Mouse (Mus musculus) liver, postnatal 0 days (tissue): Measurements from ENCODE around the gene Tmem63b. TPM values are rescaled to one million over a fixed set of nuclear protein-coding genes. Genes with fewer than 3 reads are reported as not detected.

Experiments used
- ATAC-seq: fragments of 200-750 bp; cut with Nextera tagmentation; 2 replicates; pipeline ENCODE4 v1.8.0; 2017; ENCODE audit warnings: mild to moderate bottlenecking, moderate library complexity
- DNase-seq: peaks from one replicate; pipeline ENCODE4 v3.0.0-alpha.2; 2016
- H3K27ac ChIP-seq: fragments of 300-500 bp; sonication (generic); 2 replicates; pipeline ENCODE4 v1.5.1; 2014; ENCODE audit warnings: antibody characterized with exemption, moderate library complexity, mild to moderate bottlenecking, low read depth
- H3K27me3 ChIP-seq: fragments of 300-500 bp; sonication (generic); 2 replicates; pipeline ENCODE4 v1.6.1; 2014; ENCODE audit warnings: low read length, control low read depth, mixed read lengths; ENCODE audit not compliant: insufficient read depth
- H3K36me3 ChIP-seq: fragments of 300-500 bp; sonication (generic); replicated peaks from 2 replicates; pipeline ENCODE4 v1.6.1; 2014; ENCODE audit warnings: mild to moderate bottlenecking, control low read depth, low read length, moderate library complexity, mixed read lengths; ENCODE audit not compliant: insufficient read depth
- H3K4me1 ChIP-seq: fragments of 300-500 bp; sonication (generic); 2 replicates; pipeline ENCODE4 v1.6.1; 2014; ENCODE audit warnings: antibody characterized with exemption, mild to moderate bottlenecking, control low read depth; ENCODE audit not compliant: insufficient read depth
- H3K4me2 ChIP-seq: fragments of 300-500 bp; sonication (generic); 2 replicates; pipeline ENCODE4 v1.6.1; 2014; ENCODE audit warnings: low read depth, mild to moderate bottlenecking, low read length, moderate library complexity, mixed read lengths
- H3K4me3 ChIP-seq: fragments of 300-500 bp; sonication (generic); 2 replicates; pipeline ENCODE4 v1.5.1; 2014; ENCODE audit warnings: low read depth, low read length
- H3K9ac ChIP-seq: fragments of 300-500 bp; sonication (generic); replicated peaks from 2 replicates; pipeline ENCODE4 v1.6.1; 2014; ENCODE audit warnings: mild to moderate bottlenecking, moderate library complexity
- H3K9me3 ChIP-seq: fragments of 300-500 bp; sonication (generic); 2 replicates; pipeline ENCODE4 v1.6.1; 2016; ENCODE audit warnings: mild to moderate bottlenecking, control low read depth, low read length, mixed read lengths
- CTCF ChIP-seq: sonication (generic); IDR thresholded peaks from 2 replicates; pipeline ENCODE4 v1.5.1; 2016; ENCODE audit warnings: antibody characterized with exemption, low read depth
- EP300 ChIP-seq: IDR thresholded peaks from 2 replicates; pipeline ENCODE4 v1.6.1; 2016; ENCODE audit warnings: antibody characterized with exemption, low read depth, mild to moderate bottlenecking
- WGBS: fragments of 180-500 bp; shearing (Covaris S2); extraction: QIAGEN DNeasy Blood & Tissue Kit; methylation state at CpG from one replicate; pipeline ENCODE4 v1.1.7; 2014; ENCODE audit not compliant: insufficient replicate concordance; 5-methylcytosine and 5-hydroxymethylcytosine counted together
- polyA plus RNA-seq: library from polyadenylated mRNA; unstranded; fragments of >200 nt; fragmentation: Nextera tagmentation; extraction: Ambion mirVana; gene quantifications from 2 replicates; pipeline ENCODE4 v1.2.1, GENCODE M21; 2015

Tmem63b gene
- polyA plus RNA-seq, 1 experiment from 2014 or later = 16.9 TPM

DNA sequence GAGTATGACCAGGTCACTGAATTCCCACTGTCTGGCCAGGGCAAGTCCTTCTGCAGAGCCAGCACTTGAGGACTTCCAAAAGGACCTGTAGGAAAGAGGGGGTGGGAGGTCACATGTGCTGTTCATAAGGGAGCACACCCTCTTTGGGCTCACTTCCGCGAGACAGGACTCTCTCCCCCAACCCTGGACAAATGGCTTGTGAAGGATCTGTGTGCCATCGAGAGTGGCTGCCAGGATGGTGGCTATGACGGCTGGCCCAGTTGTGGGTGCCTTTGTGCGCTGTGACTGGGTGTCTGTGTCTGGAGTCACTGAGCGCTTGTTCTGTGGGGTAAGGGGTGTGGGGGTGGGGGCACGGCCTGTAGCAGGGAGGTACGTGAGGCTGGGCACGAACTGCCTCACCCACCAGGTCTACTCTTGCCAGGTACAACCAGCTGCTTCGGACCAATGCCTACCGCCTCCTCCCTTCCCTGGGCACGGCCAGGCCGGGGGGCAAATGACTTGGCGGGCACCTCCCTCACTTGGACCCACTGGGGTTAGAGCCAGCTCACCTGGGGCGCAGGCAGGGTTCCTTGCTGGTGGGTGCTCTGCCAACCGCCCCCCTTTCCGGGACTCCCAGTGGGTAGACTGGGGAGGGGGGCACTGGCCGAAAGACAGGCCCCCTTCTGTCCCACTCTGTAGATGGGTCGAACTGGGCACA, 46.5 kb upstream of the Tmem63b start:
- TF ChIP-seq EP300 (no peak), CTCF (no peak)
- WGBS = 71% methylated on average over 16 of the region's 19 CpGs
- peak overlapping the region; percentile 39; the same call in 1 of the 2 replicates for H3K4me3 ChIP-seq
- no peaks in the 10 kb centered on the region for H3K9me3 ChIP-seq
- H3K27me3 ChIP-seq = peaks cover 15% of the 10 kb centered on the region
- peaks cover 40% of the 10 kb centered on the region for H3K4me1 ChIP-seq
- DNase-seq = no peak
- H3K27ac ChIP-seq = no peak overlapping the region
- ATAC-seq = no peak
- no peaks in the 10 kb centered on the region for H3K36me3 ChIP-seq
- peak overlapping the region; percentile 78 for H3K4me2 ChIP-seq
- peak overlapping the region; percentile 48; the same call in 1 of the 2 replicates for H3K9ac ChIP-seq

DNA sequence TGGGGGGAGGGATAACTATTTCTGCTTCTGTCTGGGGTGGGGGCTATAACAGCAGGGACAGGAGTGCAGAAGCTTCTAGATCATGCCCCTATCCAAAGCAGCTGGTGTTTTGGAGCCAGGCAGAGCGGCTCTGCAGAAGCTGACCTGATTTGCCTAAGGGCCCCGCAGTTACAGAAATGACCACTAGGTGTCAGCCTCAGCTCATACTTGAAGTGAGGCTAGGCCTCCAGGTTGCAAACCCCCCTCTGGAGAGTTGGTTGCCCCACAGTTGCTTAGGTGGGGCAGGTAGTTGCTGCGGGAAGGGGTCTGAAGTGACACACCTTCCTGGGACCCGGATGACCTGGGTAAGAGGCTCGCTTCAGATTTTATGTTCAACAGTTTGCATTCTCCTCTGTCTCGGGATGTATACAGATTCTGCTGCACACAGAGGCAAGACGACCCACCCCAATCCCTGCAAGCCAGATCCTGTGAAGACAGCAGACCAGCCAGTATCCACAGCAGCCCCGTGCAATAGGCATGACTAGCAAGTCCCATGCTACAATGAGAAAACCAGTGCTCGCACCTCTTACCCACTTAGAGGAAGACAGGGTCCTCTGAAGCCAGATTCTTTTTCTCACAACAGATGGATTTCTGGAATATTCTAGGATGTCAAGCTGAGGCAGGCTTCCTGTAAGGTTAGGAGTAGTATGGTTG, 44.6 kb upstream of the Tmem63b start:
- DNase-seq = peak; percentile 88
- 26% methylated on average over 9 of the region's 9 CpGs for WGBS
- ATAC-seq = peak; percentile 41

GRCm38 (mm10) chr17:45730696-45731095, 44.0 kb upstream of the Tmem63b start:
- DNase-seq (no peak), ATAC-seq (no peak)
- Histone ChIP-seq H3K4me2 (no peak overlapping the region), H3K27ac (no peak overlapping the region), H3K4me3 (no peak overlapping the region), H3K9ac (no peak overlapping the region), H3K9me3 (no peaks in the 10 kb centered on the region), H3K4me1 (peaks cover 34% of the 10 kb centered on the region), H3K36me3 (no peaks in the 10 kb centered on the region), H3K27me3 (peaks cover 15% of the 10 kb centered on the region)
- TF ChIP-seq CTCF = no peak
- WGBS = 88% methylated on average over 4 of the region's 4 CpGs

More for the DNA sequence above, 44.6 kb upstream of the Tmem63b start:
- TF ChIP-seq EP300 (no peak), CTCF (peak; percentile 95)
- H3K4me3 ChIP-seq = no peak overlapping the region
- H3K9ac ChIP-seq = no peak overlapping the region
- no peaks in the 10 kb centered on the region for H3K9me3 ChIP-seq
- peaks cover 15% of the 10 kb centered on the region for H3K27me3 ChIP-seq
- H3K4me1 ChIP-seq = peaks cover 36% of the 10 kb centered on the region
- no peak overlapping the region for H3K4me2 ChIP-seq
- no peak overlapping the region for H3K27ac ChIP-seq
- H3K36me3 ChIP-seq = no peaks in the 10 kb centered on the region

DNA sequence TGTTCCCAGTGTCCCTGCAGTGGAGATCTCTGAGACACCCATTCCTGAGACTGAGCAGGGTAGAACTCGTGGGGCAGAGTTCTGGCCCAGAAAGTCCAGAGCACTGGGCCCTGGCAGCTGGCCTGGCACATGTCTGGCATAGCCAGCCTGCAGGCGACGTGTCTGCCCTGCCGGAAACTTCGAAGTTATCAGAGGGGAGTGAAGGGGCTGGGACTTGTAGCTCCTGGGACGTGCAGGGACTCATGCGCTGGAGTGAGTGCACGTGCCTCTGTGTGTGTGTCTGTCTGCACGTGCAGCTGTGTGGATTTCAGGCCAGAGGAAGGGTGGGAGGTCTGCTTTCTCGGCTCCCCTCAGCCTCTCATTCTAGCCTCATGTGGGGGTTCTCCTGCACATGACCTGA, 42.7 kb upstream of the Tmem63b start:
- Histone ChIP-seq H3K4me3 (no peak overlapping the region), H3K36me3 (no peaks in the 10 kb centered on the region), H3K4me2 (no peak overlapping the region), H3K9ac (no peak overlapping the region), H3K27me3 (peaks cover 15% of the 10 kb centered on the region), H3K4me1 (peaks cover 21% of the 10 kb centered on the region), H3K27ac (no peak overlapping the region), H3K9me3 (no peaks in the 10 kb centered on the region)
- WGBS = 66% methylated on average over 10 of the region's 10 CpGs
- TF ChIP-seq EP300 (no peak), CTCF (no peak)
- ATAC-seq (no peak), DNase-seq (no peak)

DNA sequence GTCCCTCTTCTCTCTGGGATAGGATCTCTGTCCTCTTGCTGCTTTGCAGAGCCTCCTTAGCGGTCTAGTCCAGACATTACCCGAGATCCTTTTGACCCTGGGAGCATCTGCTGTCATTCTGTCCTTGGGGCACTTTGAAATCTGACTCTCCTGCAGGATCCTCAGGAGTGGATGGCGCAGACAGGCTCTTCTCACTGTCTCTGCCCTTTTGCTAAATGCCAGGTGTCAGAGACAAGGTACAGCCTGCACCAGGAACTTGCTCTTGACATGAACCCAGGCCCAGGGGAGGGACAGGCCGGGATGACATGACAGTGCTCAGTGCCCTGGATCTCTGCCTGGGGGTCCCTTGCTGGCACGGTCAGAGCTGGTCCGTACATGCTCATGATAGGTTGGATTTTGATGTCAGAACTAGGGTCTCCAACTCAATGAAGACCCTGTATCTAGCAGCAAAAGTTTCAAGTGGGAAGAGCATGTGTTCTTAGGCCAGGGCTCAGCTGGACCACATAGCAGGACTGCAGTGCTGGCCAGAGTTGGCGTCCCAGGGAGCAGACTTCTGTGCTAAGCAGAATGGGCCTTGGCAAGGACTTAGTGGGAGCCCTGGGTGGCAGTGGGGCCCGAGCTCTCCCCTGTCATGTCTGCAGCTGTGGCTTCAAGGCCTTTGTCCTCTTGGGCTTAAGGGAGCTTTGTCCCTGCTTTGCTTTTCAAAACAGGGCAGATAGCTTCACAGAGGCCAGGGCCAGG, 41.4 kb upstream of the Tmem63b start:
- 76% methylated on average over 8 of the region's 8 CpGs for WGBS
- DNase-seq = no peak
- no peak overlapping the region for H3K9ac ChIP-seq
- H3K4me2 ChIP-seq = no peak overlapping the region
- no peak for ATAC-seq
- no peak for TF ChIP-seq CTCF
- no peak for TF ChIP-seq EP300
- no peaks in the 10 kb centered on the region for H3K36me3 ChIP-seq
- H3K9me3 ChIP-seq = no peaks in the 10 kb centered on the region
- H3K27ac ChIP-seq = no peak overlapping the region
- H3K4me3 ChIP-seq = no peak overlapping the region
- peaks cover 14% of the 10 kb centered on the region for H3K4me1 ChIP-seq
- peaks cover 12% of the 10 kb centered on the region for H3K27me3 ChIP-seq

DNA sequence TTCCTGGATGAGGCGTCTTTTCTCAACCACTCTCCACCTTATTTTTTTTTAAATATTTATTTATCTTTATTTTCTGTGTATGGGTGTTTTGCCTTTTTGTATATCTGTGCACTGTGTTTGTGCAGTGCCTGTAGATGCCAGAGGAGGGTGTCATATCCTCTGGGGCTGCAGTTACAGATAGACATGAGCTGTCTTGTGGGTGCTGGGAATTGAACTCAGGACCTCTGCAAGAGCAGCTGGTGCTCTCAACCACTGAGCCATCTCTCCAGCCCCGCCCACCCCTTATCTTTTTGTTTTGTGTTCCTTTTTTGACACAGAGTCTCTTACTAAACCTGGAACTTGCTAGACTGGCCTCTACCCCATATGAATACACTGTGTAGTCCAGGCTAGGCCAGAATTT, 40.8 kb upstream of the Tmem63b start:
- WGBS = 74% methylated on average over 2 of the region's 2 CpGs
- Histone ChIP-seq H3K4me3 (no peak overlapping the region), H3K4me2 (no peak overlapping the region), H3K36me3 (no peaks in the 10 kb centered on the region), H3K4me1 (peaks cover 14% of the 10 kb centered on the region), H3K9ac (no peak overlapping the region), H3K9me3 (no peaks in the 10 kb centered on the region), H3K27me3 (peaks cover 8% of the 10 kb centered on the region; the same call in 1 of the 2 replicates), H3K27ac (no peak overlapping the region)
- ATAC-seq (no peak), DNase-seq (no peak)
- TF ChIP-seq CTCF = no peak
- no peak for TF ChIP-seq EP300
